Mouse (Mus musculus): ENCODE results near the gene Cln6. TPM values are rescaled to one million over a fixed set of nuclear protein-coding genes. Genes with fewer than 3 reads are reported as not detected.
"Not testable (repeated sequence)": the region's sequence is repeated elsewhere in the genome, so short reads cannot be mapped to it uniquely, and the experiment has no call there.

Cln6 gene
- 7.9 and 8.5 TPM in 2 replicates for polyA plus RNA-seq (2014; fragmentation: Nextera tagmentation; extraction: Ambion mirVana)

GRCm38 (mm10) chr9:62838506-62839171, at the start of gene Cln6:
TSS of gene Cln6 (plus strand) at chr9:62838785.
- ATAC-seq (ENCODE audit: low FRiP score) (peak; percentile 88), DNase-seq (ENCODE audit: low spot score) (peak; percentile 79)
- Histone ChIP-seq H3K9me3 (ENCODE audit: control insufficient read depth, low read length) (no peaks in the 10 kb centered on the region), H3K4me2 (replicated peaks; ENCODE audit: low read depth, low read length) (peak within 1 kb of the TSS; percentile 74), H3K27me3 (ENCODE audit: control insufficient read depth, insufficient read depth, low read length) (no peaks in the 10 kb centered on the region), H3K4me1 (replicated peaks; ENCODE audit: control insufficient read depth, insufficient read depth, low read length) (peaks cover 6% of the 10 kb centered on the region; the same call in 1 of the 2 replicates), H3K27ac (ENCODE audit: low read depth, low read length) (peak within 1 kb of the TSS; percentile 72), H3K9ac (ENCODE audit: low read depth, low read length) (peak within 1 kb of the TSS; percentile 77), H3K4me3 (ENCODE audit: low read depth, low read length) (peak within 1 kb of the TSS; percentile 53), H3K36me3 (ENCODE audit: control insufficient read depth, insufficient read depth, low read length) (no peaks in the 10 kb centered on the region)
- WGBS = under 1% methylated on average over 36 of the region's 48 CpGs

GRCm38 (mm10) chr9:62789856-62790255, 48.7 kb upstream of the Cln6 start:
- ATAC-seq (ENCODE audit: low FRiP score) (no peak), DNase-seq (ENCODE audit: low spot score) (no peak)
- H3K9me3 ChIP-seq (ENCODE audit: control insufficient read depth, low read length) = no peaks in the 10 kb centered on the region
- H3K27me3 ChIP-seq (ENCODE audit: control insufficient read depth, insufficient read depth, low read length) = no peaks in the 10 kb centered on the region
- no peak overlapping the region for H3K4me3 ChIP-seq (ENCODE audit: low read depth, low read length)
- 92% methylated on average over 12 of the region's 12 CpGs for WGBS
- H3K9ac ChIP-seq (ENCODE audit: low read depth, low read length) = no peak overlapping the region
- no peak overlapping the region for H3K4me2 ChIP-seq (replicated peaks; ENCODE audit: low read depth, low read length)
- no peak overlapping the region for H3K27ac ChIP-seq (ENCODE audit: low read depth, low read length)
- H3K4me1 ChIP-seq (replicated peaks; ENCODE audit: control insufficient read depth, insufficient read depth, low read length) = no peaks in the 10 kb centered on the region
- no peaks in the 10 kb centered on the region for H3K36me3 ChIP-seq (ENCODE audit: control insufficient read depth, insufficient read depth, low read length)

GRCm38 (mm10) chr9:62799218-62799617, 39.4 kb upstream of the Cln6 start:
- H3K36me3 ChIP-seq (ENCODE audit: control insufficient read depth, insufficient read depth, low read length); H3K4me2 ChIP-seq (replicated peaks; ENCODE audit: low read depth, low read length); DNase-seq (ENCODE audit: low spot score); H3K9me3 ChIP-seq (ENCODE audit: control insufficient read depth, low read length); ATAC-seq (ENCODE audit: low FRiP score); H3K4me3 ChIP-seq (ENCODE audit: low read depth, low read length); H3K4me1 ChIP-seq (replicated peaks; ENCODE audit: control insufficient read depth, insufficient read depth, low read length); H3K9ac ChIP-seq (ENCODE audit: low read depth, low read length); H3K27me3 ChIP-seq (ENCODE audit: control insufficient read depth, insufficient read depth, low read length); H3K27ac ChIP-seq (ENCODE audit: low read depth, low read length): not testable (repeated sequence)
- 93% methylated on average over 2 of the region's 2 CpGs for WGBS

GRCm38 (mm10) chr9:62810095-62810494, 28.5 kb upstream of the Cln6 start:
- Histone ChIP-seq H3K9ac (ENCODE audit: low read depth, low read length) (peak overlapping the region; percentile 88), H3K36me3 (ENCODE audit: control insufficient read depth, insufficient read depth, low read length) (no peaks in the 10 kb centered on the region), H3K4me3 (ENCODE audit: low read depth, low read length) (peak overlapping the region; percentile 79), H3K27ac (ENCODE audit: low read depth, low read length) (no peak overlapping the region), H3K4me1 (replicated peaks; ENCODE audit: control insufficient read depth, insufficient read depth, low read length) (0 out of 2 replicates have a peak, but pooled peaks cover 2% of the 10 kb centered on the region), H3K4me2 (replicated peaks; ENCODE audit: low read depth, low read length) (peak overlapping the region; percentile 85), H3K27me3 (ENCODE audit: control insufficient read depth, insufficient read depth, low read length) (no peaks in the 10 kb centered on the region), H3K9me3 (ENCODE audit: control insufficient read depth, low read length) (no peaks in the 10 kb centered on the region)
- 24% methylated on average over 8 of the region's 8 CpGs for WGBS
- DNase-seq (ENCODE audit: low spot score) (no peak), ATAC-seq (ENCODE audit: low FRiP score) (no peak)

- H3K27ac ChIP-seq (ENCODE audit: low read depth, low read length) = peak overlapping the region; percentile 96
- H3K4me1 ChIP-seq (replicated peaks; ENCODE audit: control insufficient read depth, insufficient read depth, low read length) = 0 out of 2 replicates have a peak, but pooled peaks cover 2% of the 10 kb centered on the region
- H3K36me3 ChIP-seq (ENCODE audit: control insufficient read depth, insufficient read depth, low read length) = no peaks in the 10 kb centered on the region
- peak overlapping the region; percentile 88 for H3K9ac ChIP-seq (ENCODE audit: low read depth, low read length)
- peak overlapping the region; percentile 85 for H3K4me2 ChIP-seq (replicated peaks; ENCODE audit: low read depth, low read length)
- ATAC-seq (ENCODE audit: low FRiP score) (peak; percentile 85), DNase-seq (ENCODE audit: low spot score) (peak; percentile 55)
- under 1% methylated on average over 58 of the region's 58 CpGs for WGBS
- H3K9me3 ChIP-seq (ENCODE audit: control insufficient read depth, low read length) = no peaks in the 10 kb centered on the region
- H3K4me3 ChIP-seq (ENCODE audit: low read depth, low read length) = peak overlapping the region; percentile 79
- H3K27me3 ChIP-seq (ENCODE audit: control insufficient read depth, insufficient read depth, low read length) = no peaks in the 10 kb centered on the region
These were observed 27.8 kb upstream of the Cln6 start for GRCm38 (mm10) chr9:62810543-62811515.

- ATAC-seq (ENCODE audit: low FRiP score) (peak; percentile 92), DNase-seq (ENCODE audit: low spot score) (peak; percentile 95)
- under 1% methylated on average over 54 of the region's 68 CpGs for WGBS
- no peaks in the 10 kb centered on the region for H3K9me3 ChIP-seq (ENCODE audit: control insufficient read depth, low read length)
- 0 out of 2 replicates have a peak, but pooled peaks cover 2% of the 10 kb centered on the region for H3K4me1 ChIP-seq (replicated peaks; ENCODE audit: control insufficient read depth, insufficient read depth, low read length)
- H3K4me2 ChIP-seq (replicated peaks; ENCODE audit: low read depth, low read length) = peak within 1 kb of the TSS; percentile 85
- peak within 1 kb of the TSS; percentile 79 for H3K4me3 ChIP-seq (ENCODE audit: low read depth, low read length)
- H3K36me3 ChIP-seq (ENCODE audit: control insufficient read depth, insufficient read depth, low read length) = no peaks in the 10 kb centered on the region
- peak within 1 kb of the TSS; percentile 88 for H3K9ac ChIP-seq (ENCODE audit: low read depth, low read length)
- peak within 1 kb of the TSS; percentile 96 for H3K27ac ChIP-seq (ENCODE audit: low read depth, low read length)
- no peaks in the 10 kb centered on the region for H3K27me3 ChIP-seq (ENCODE audit: control insufficient read depth, insufficient read depth, low read length)
These were observed 27.0 kb upstream of the Cln6 start, which contains the start of gene Fem1b for GRCm38 (mm10) chr9:62811516-62812121. TSS of gene Fem1b (minus strand) at chr9:62811934.

GRCm38 (mm10) chr9:62812216-62813049, 26.2 kb upstream of the Cln6 start:
- DNase-seq (ENCODE audit: low spot score) = no peak

GRCm38 (mm10) chr9:62814751-62815150, 23.8 kb upstream of the Cln6 start:
- no peaks in the 10 kb centered on the region for H3K4me1 ChIP-seq (replicated peaks; ENCODE audit: control insufficient read depth, insufficient read depth, low read length)
- no peak overlapping the region for H3K4me3 ChIP-seq (ENCODE audit: low read depth, low read length)
- no peak for ATAC-seq (ENCODE audit: low FRiP score)
- DNase-seq (ENCODE audit: low spot score) = no peak
- no peak overlapping the region for H3K9ac ChIP-seq (ENCODE audit: low read depth, low read length)
- no peak overlapping the region for H3K4me2 ChIP-seq (replicated peaks; ENCODE audit: low read depth, low read length)
- H3K36me3 ChIP-seq (ENCODE audit: control insufficient read depth, insufficient read depth, low read length) = no peaks in the 10 kb centered on the region
- no peak overlapping the region for H3K27ac ChIP-seq (ENCODE audit: low read depth, low read length)
- no peaks in the 10 kb centered on the region for H3K27me3 ChIP-seq (ENCODE audit: control insufficient read depth, insufficient read depth, low read length)
- 91% methylated on average over 2 of the region's 2 CpGs for WGBS
- H3K9me3 ChIP-seq (ENCODE audit: control insufficient read depth, low read length) = no peaks in the 10 kb centered on the region

More at GRCm38 (mm10) chr9:62812216-62813049, 26.2 kb upstream of the Cln6 start:
- peak overlapping the region; percentile 79 for H3K4me3 ChIP-seq (ENCODE audit: low read depth, low read length)
- no peak for ATAC-seq (ENCODE audit: low FRiP score)
- H3K4me1 ChIP-seq (replicated peaks; ENCODE audit: control insufficient read depth, insufficient read depth, low read length) = 0 out of 2 replicates have a peak, but pooled peaks cover 2% of the 10 kb centered on the region
- H3K9me3 ChIP-seq (ENCODE audit: control insufficient read depth, low read length) = no peaks in the 10 kb centered on the region
- WGBS = 20% methylated on average over 14 of the region's 14 CpGs
- H3K27me3 ChIP-seq (ENCODE audit: control insufficient read depth, insufficient read depth, low read length) = no peaks in the 10 kb centered on the region
- peak overlapping the region; percentile 85 for H3K4me2 ChIP-seq (replicated peaks; ENCODE audit: low read depth, low read length)
- peak overlapping the region; percentile 96 for H3K27ac ChIP-seq (ENCODE audit: low read depth, low read length)
- no peaks in the 10 kb centered on the region for H3K36me3 ChIP-seq (ENCODE audit: control insufficient read depth, insufficient read depth, low read length)
- H3K9ac ChIP-seq (ENCODE audit: low read depth, low read length) = peak overlapping the region; percentile 88

All from hindbrain, embryonic 11.5 days (tissue).